Mouse (Mus musculus) kidney, postnatal 10 days (tissue): Measurements from ENCODE around the gene Wdr81.

Experiments used
- DNase-seq: peaks from one replicate; pipeline ENCODE4 v3.0.0; 2021; ENCODE audit warnings: mixed read lengths

The Wdr81 gene

GRCm38 (mm10) chr11:75453991-75454930, at the start of gene Wdr81:
Gene Wdr81 (minus strand): TSS chr11:75454717.
- DNase-seq, result peak; percentile 94

- DNase-seq, result no peak
Observed at GRCm38 (mm10) chr11:75498126-75498525, 43.6 kb upstream of the Wdr81 start.

GRCm38 (mm10) chr11:75494296-75495049, 40.0 kb upstream of the Wdr81 start:
- DNase-seq, result no peak

- DNase-seq, result no peak
Observed at GRCm38 (mm10) chr11:75487496-75487895, 33.0 kb upstream of the Wdr81 start.

GRCm38 (mm10) chr11:75486601-75487285, 32.2 kb upstream of the Wdr81 start, which contains the start of gene Prpf8:
Gene Prpf8 (plus strand): TSS chr11:75486816.
- peak; percentile 97 for DNase-seq

GRCm38 (mm10) chr11:75486192-75486591, 31.7 kb upstream of the Wdr81 start:
- no peak for DNase-seq

- DNase-seq, result no peak
Observed at GRCm38 (mm10) chr11:75473376-75473775, 18.9 kb upstream of the Wdr81 start.

- no peak for DNase-seq
Observed at GRCm38 (mm10) chr11:75472469-75473081, 18.1 kb upstream of the Wdr81 start.

GRCm38 (mm10) chr11:75470675-75471074, 16.2 kb upstream of the Wdr81 start:
- DNase-seq, result no peak

GRCm38 (mm10) chr11:75469261-75469660, 14.7 kb upstream of the Wdr81 start:
- no peak for DNase-seq

- no peak for DNase-seq
Observed at GRCm38 (mm10) chr11:75468410-75468809, 13.9 kb upstream of the Wdr81 start.

- peak; percentile 80 for DNase-seq
Observed at GRCm38 (mm10) chr11:75467512-75468215, 13.1 kb upstream of the Wdr81 start.

GRCm38 (mm10) chr11:75466731-75467505, 12.4 kb upstream of the Wdr81 start:
- peak; percentile 15 for DNase-seq

GRCm38 (mm10) chr11:75465051-75465450, 10.5 kb upstream of the Wdr81 start:
- DNase-seq, result no peak

GRCm38 (mm10) chr11:75464417-75464816, 9.9 kb upstream of the Wdr81 start:
- DNase-seq, result no peak

- no peak for DNase-seq
Observed at GRCm38 (mm10) chr11:75463624-75464023, 9.1 kb upstream of the Wdr81 start.

- peak; percentile 98 for DNase-seq
Observed at GRCm38 (mm10) chr11:75462865-75463336, 8.4 kb upstream of the Wdr81 start.

GRCm38 (mm10) chr11:75462253-75462783, 7.8 kb upstream of the Wdr81 start:
- peak; percentile 87 for DNase-seq

- no peak for DNase-seq
Observed at GRCm38 (mm10) chr11:75461743-75462252, 7.3 kb upstream of the Wdr81 start.
